Mouse (Mus musculus): Measurements from ENCODE around the gene Maml3.

Gene Maml3

DNA sequence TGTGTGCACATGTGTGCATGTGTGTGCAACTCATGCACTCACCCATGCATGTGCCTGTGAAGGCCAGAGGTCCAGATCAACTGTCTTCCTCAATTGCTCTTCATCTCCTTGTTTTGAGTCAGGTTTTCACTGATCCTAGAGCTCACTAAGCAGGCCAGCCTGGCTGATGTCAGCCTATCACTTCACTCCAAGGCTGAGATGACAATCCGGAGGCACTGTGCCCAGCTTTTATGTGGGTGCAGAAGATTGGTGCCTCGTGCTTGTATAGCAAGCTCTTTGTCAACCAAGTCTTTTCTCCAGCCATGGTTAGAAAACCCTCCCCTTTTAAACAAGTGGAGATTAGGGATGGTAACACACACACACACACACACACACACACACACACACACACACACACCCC is 146.1 kb downstream of the Maml3 start:
- no peak for DNase-seq (ENCODE audit: low read depth, low spot score)

DNA sequence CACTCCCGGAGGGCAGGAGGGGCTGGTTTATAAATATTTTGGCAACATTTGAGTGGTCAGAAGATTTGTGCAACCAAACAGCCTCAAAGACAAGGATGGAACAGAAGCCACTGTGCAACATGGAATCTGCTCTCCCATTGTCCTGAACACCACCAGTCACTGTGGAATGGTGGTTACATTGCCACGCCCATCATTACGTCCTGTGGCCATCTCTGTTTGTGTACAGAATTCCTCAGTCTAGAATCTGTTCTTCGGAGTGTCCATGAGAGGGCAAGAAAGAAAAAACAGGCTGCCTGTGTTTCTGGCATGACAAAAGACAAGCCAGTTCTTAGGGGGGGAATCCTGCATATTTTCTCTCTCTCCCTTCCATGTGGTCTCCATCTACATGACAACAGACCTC is 150.4 kb downstream of the Maml3 start:
- DNase-seq (ENCODE audit: low read depth, low spot score): no peak

DNA sequence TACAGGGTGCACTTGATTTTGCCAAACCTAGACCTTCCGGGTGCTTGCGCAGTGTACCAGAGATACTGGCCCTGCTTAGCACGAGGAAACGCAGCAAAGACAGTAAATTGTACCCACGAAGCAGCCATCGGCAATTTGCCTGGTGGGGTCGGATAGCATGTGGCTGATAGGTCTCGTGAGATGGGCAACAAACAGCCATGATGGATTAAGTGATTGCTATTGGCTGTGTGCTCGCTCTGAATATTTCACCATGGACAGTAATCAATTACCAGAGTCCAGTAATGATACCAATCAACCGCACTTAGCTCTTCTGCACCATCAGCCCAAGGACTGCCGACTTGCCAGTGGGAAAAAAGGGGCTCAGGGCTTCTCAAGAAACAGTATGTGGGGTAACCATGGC is 150.9 kb downstream of the Maml3 start:
- DNase-seq (ENCODE audit: low read depth, low spot score): no peak

DNA sequence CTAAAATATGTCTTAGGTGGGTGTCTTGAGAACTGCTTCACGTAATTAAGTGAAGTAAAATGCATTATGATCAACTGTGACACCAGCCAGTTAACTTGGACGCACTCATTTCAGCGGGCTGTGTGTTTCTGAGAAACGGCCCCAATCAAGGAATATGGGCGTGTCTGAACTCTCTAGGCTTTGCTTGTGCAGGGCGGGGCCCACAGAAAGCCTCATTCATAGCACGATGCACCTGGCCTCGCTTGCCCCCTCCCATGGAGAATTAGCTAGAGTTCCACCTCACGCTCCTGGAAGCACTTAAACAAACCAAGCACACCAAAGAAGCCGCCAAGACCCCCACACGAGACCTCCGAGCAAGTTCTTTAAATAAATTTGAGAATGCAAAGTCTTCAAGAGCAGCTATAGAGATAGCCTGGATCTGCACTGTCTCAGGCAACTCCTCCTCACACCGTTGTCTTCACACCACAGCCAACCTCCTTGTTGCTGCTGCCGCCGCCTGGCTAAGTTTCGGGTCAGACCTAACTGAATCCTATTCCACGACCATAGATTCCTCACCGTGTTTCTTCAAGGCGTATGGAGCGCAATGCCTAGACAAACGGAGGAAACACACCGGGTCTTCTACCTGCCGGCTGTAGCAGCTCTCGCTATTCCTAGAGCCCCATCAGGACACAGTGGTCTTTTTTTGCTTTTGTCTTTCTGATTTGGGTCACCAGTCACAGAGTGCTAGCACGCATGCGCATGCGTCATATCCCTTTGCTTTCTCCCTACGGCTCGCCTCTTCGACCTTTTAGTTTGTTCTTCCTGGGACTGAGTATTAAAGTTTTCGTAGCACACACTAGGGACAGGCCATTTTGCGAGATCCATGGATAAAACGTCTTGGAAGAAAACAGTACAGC is 151.9 kb downstream of the Maml3 start:
- DNase-seq (ENCODE audit: low read depth, low spot score): no peak

- DNase-seq (ENCODE audit: low read depth, low spot score): no peak
Measured at GRCm38 (mm10) chr3:51952267-51952666, 152.6 kb downstream of the Maml3 start.

- no peak for DNase-seq (ENCODE audit: low read depth, low spot score)
Measured at GRCm38 (mm10) chr3:51949651-51950050, 155.2 kb downstream of the Maml3 start.

- no peak for DNase-seq (ENCODE audit: low read depth, low spot score)
Measured at GRCm38 (mm10) chr3:51947168-51947567, 157.7 kb downstream of the Maml3 start.

GRCm38 (mm10) chr3:51943642-51944041 is 161.2 kb downstream of the Maml3 start:
- DNase-seq (ENCODE audit: low read depth, low spot score): no peak

- no peak for DNase-seq (ENCODE audit: low read depth, low spot score)
Measured at GRCm38 (mm10) chr3:51941781-51942180, 163.1 kb downstream of the Maml3 start.

DNA sequence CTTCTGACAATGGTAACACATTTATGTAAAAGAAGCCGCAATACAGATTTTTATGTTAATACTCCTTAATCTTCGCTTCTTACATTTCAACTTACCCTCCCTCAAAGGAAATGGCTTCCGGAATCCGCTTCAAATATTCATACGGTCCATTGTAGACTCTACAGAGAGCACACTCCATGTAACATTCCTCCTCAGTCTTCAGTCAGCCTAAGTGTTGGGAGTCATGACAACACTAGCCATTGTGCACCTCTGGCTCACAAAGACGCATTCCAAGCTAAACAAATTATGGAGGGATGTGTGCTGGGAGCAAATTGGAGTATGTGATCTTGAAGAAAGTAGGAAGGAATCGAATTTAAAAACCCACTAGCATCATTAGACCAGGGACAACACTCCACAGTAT is 165.0 kb downstream of the Maml3 start:
- no peak for DNase-seq (ENCODE audit: low read depth, low spot score)

- DNase-seq (ENCODE audit: low read depth, low spot score): no peak
Measured at GRCm38 (mm10) chr3:51939054-51939453, 165.8 kb downstream of the Maml3 start.

DNA sequence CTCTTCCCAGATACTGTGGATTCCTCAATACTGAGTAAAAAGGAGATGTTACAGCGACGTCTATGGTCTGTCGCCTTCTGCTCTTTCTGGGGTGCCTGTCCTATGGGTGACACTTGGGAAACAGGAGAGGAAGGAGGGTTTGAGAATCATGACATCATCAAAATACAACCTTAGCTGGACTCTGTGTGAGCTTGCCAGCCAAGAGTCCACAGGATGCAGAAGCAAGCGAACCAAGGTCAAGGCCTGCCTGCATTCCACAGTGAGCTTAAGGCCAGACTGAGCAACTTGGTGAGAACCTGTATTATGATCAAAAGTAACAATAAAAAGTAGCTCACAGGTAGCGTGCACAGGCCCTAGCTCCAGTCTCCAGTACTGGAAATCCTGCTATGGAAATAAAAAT is 167.7 kb downstream of the Maml3 start:
- DNase-seq (ENCODE audit: low read depth, low spot score): no peak

GRCm38 (mm10) chr3:51934531-51935485 is 170.1 kb downstream of the Maml3 start:
- DNase-seq (ENCODE audit: low read depth, low spot score): no peak

DNA sequence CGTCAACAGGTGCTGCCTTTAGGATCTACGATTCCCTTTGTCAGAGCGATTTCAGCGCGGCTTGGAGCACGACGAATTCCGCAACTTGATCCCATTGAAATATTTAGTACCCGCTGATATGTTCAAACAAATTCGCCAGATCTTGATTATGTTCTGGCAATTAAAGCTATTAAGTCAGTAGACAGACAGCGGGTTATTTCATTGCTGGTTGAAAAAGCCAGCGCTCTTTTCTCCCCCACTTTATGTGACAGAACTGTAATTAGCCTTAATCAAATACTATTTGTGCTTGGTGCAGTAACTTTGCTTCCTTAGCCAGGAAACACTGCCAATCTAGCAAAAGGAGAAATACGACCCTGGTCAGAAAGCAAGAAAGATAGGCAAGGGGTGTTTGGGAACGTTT is 176.7 kb downstream of the Maml3 start:
- DNase-seq (ENCODE audit: low read depth, low spot score): no peak

GRCm38 (mm10) chr3:51927591-51927990 is 177.3 kb downstream of the Maml3 start:
- no peak for DNase-seq (ENCODE audit: low read depth, low spot score)

DNA sequence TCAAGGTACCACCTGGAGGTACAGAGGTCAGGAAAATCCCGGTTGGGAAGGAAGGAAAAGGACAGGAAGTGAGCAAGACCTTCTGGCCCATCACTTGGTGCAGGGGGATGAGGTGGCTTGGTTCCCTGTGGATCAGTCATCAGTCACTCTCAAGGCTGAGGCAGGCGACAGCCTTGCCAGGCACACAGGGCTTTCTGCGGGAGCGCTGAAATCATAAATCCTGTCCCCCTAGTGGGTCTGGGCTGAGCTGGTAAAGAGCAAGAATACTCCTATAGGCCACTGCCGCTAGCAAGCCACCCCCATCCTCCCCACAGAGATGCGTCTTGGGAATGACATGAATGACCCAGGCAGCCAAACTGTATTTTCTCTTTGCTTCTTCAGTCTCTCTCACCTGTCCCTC is 177.8 kb downstream of the Maml3 start:
- DNase-seq (ENCODE audit: low read depth, low spot score): no peak

- no peak for DNase-seq (ENCODE audit: low read depth, low spot score)
Measured at GRCm38 (mm10) chr3:51925758-51926157, 179.1 kb downstream of the Maml3 start.

- DNase-seq (ENCODE audit: low read depth, low spot score): no peak
Measured at GRCm38 (mm10) chr3:51924636-51925035, 180.2 kb downstream of the Maml3 start.

GRCm38 (mm10) chr3:51923800-51924199 is 181.1 kb downstream of the Maml3 start:
- no peak for DNase-seq (ENCODE audit: low read depth, low spot score)

- no peak for DNase-seq (ENCODE audit: low read depth, low spot score)
Measured at GRCm38 (mm10) chr3:51916902-51917301, 188.0 kb downstream of the Maml3 start.

GRCm38 (mm10) chr3:51916060-51916870 is 188.6 kb downstream of the Maml3 start:
- no peak for DNase-seq (ENCODE audit: low read depth, low spot score)

DNA sequence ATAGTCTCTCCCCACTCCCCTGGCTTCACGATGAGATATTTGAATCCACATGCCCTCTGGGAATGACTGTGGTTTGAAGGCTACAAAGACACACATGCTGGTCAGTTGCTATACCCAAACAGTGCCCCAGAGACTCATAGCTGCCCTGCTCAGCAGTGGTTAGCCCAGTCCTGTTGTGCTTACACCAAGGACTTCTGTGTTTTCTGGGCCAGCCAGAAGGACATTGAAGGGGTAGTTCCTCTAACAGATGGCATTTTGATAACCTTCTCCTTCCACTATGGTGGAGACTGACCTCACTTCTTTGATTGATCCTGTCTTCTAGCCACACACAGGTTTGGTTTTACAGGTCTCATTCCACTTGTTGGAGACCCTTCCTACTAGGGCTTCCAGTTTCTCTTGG is 189.5 kb downstream of the Maml3 start:
- DNase-seq (ENCODE audit: low read depth, low spot score): no peak
